Mouse (Mus musculus): ENCODE measurements at regions not wholly inside any gene's neighbourhood (a gene's known extent, or its start where the extent isn't known, plus 50 kb on each side); places are given as distances from the start of the nearest gene placed in this dataset.

GRCm38 (mm10) chr4:148746460-148747314 lies 57.5 kb upstream of the Casz1 start:
- Histone ChIP-seq H3K9me3 (no peaks in the 10 kb centered on the region), H3K4me1 (peaks cover 5% of the 10 kb centered on the region; the same call in 1 of the 2 replicates), H3K27ac (no peak overlapping the region), H3K27me3 (peaks cover 15% of the 10 kb centered on the region; the same call in 1 of the 2 replicates), H3K4me3 (no peak overlapping the region), H3K36me3 (no peaks in the 10 kb centered on the region), H3K9ac (no peak overlapping the region), H3K4me2 (no peak overlapping the region)
- WGBS = 43% methylated on average over 23 of the region's 23 CpGs
- no peak for ATAC-seq (ENCODE audit: borderline replicate concordance, extremely low read depth, low FRiP score, low TSS enrichment)

GRCm38 (mm10) chr4:148747315-148747644 lies 56.9 kb upstream of the Casz1 start:
- Histone ChIP-seq H3K4me2 (no peak overlapping the region), H3K36me3 (no peaks in the 10 kb centered on the region), H3K9me3 (no peaks in the 10 kb centered on the region), H3K4me1 (peaks cover 5% of the 10 kb centered on the region; the same call in 1 of the 2 replicates), H3K4me3 (no peak overlapping the region), H3K27me3 (peaks cover 15% of the 10 kb centered on the region; the same call in 1 of the 2 replicates), H3K27ac (no peak overlapping the region), H3K9ac (no peak overlapping the region)
- ATAC-seq (ENCODE audit: borderline replicate concordance, extremely low read depth, low FRiP score, low TSS enrichment) = no peak
- WGBS = 71% methylated on average over 7 of the region's 7 CpGs

GRCm38 (mm10) chr4:148750030-148750429 lies 54.2 kb upstream of the Casz1 start:
- 67% methylated on average over 10 of the region's 10 CpGs for WGBS
- Histone ChIP-seq H3K9ac (no peak overlapping the region), H3K9me3 (no peaks in the 10 kb centered on the region), H3K27me3 (peaks cover 2% of the 10 kb centered on the region; the same call in 1 of the 2 replicates), H3K4me3 (no peak overlapping the region), H3K4me2 (no peak overlapping the region), H3K27ac (no peak overlapping the region), H3K4me1 (no peaks in the 10 kb centered on the region), H3K36me3 (no peaks in the 10 kb centered on the region)
- ATAC-seq (ENCODE audit: borderline replicate concordance, extremely low read depth, low FRiP score, low TSS enrichment) = no peak

GRCm38 (mm10) chr4:148751591-148751990 lies 52.6 kb upstream of the Casz1 start:
- no peak for ATAC-seq (ENCODE audit: borderline replicate concordance, extremely low read depth, low FRiP score, low TSS enrichment)
- H3K4me3 ChIP-seq = no peak overlapping the region
- no peaks in the 10 kb centered on the region for H3K4me1 ChIP-seq
- no peak overlapping the region for H3K4me2 ChIP-seq
- WGBS = 47% methylated on average over 7 of the region's 7 CpGs
- H3K9ac ChIP-seq = no peak overlapping the region
- no peaks in the 10 kb centered on the region for H3K9me3 ChIP-seq
- no peaks in the 10 kb centered on the region for H3K36me3 ChIP-seq
- H3K27me3 ChIP-seq = no peaks in the 10 kb centered on the region
- H3K27ac ChIP-seq = no peak overlapping the region

- no peaks in the 10 kb centered on the region for H3K36me3 ChIP-seq
- no peak overlapping the region for H3K4me2 ChIP-seq
- WGBS = 76% methylated on average over 14 of the region's 14 CpGs
- no peak overlapping the region for H3K9ac ChIP-seq
- no peak overlapping the region for H3K4me3 ChIP-seq
- H3K27ac ChIP-seq = no peak overlapping the region
- ATAC-seq (ENCODE audit: borderline replicate concordance, extremely low read depth, low FRiP score, low TSS enrichment) = no peak
- H3K27me3 ChIP-seq = no peaks in the 10 kb centered on the region
- no peaks in the 10 kb centered on the region for H3K4me1 ChIP-seq
- H3K9me3 ChIP-seq = no peaks in the 10 kb centered on the region
These were observed 51.7 kb upstream of the Casz1 start for GRCm38 (mm10) chr4:148752360-148753093.

GRCm38 (mm10) chr4:148753143-148753798 lies 51.0 kb upstream of the Casz1 start:
- no peak overlapping the region for H3K27ac ChIP-seq
- no peak overlapping the region for H3K4me2 ChIP-seq
- H3K9me3 ChIP-seq = no peaks in the 10 kb centered on the region
- no peak overlapping the region for H3K4me3 ChIP-seq
- no peak overlapping the region for H3K9ac ChIP-seq
- no peaks in the 10 kb centered on the region for H3K4me1 ChIP-seq
- 66% methylated on average over 17 of the region's 17 CpGs for WGBS
- H3K27me3 ChIP-seq = no peaks in the 10 kb centered on the region
- ATAC-seq (ENCODE audit: borderline replicate concordance, extremely low read depth, low FRiP score, low TSS enrichment) = no peak; the same call in 1 of the 2 replicates
- no peaks in the 10 kb centered on the region for H3K36me3 ChIP-seq

GRCm38 (mm10) chr4:148753849-148754248 lies 50.4 kb upstream of the Casz1 start:
- Histone ChIP-seq H3K36me3 (no peaks in the 10 kb centered on the region), H3K9me3 (no peaks in the 10 kb centered on the region), H3K4me3 (no peak overlapping the region), H3K4me1 (no peaks in the 10 kb centered on the region), H3K4me2 (no peak overlapping the region), H3K9ac (no peak overlapping the region), H3K27me3 (no peaks in the 10 kb centered on the region), H3K27ac (no peak overlapping the region)
- ATAC-seq (ENCODE audit: borderline replicate concordance, extremely low read depth, low FRiP score, low TSS enrichment) = no peak
- 79% methylated on average over 8 of the region's 8 CpGs for WGBS
